Mouse (Mus musculus) embryo, embryonic 9.5 days (tissue): ENCODE measurements around the gene Gm21974.
A peak's percentile ranks its signal among the peaks of the same experiment; 100 is the strongest.
"Not testable (repeated sequence)": the region's sequence is repeated elsewhere in the genome, so short reads cannot be mapped to it uniquely, and the experiment has no call there.

Experiments used
- DNase-seq: peaks from one replicate; pipeline ENCODE4 v3.0.0-alpha.2; 2017; ENCODE audit errors: extremely low spot score

Gene Gm21974

GRCm38 (mm10) chr7:127915293-127915692, 20.0 kb upstream of the Gm21974 start:
- DNase-seq: no peak

DNA sequence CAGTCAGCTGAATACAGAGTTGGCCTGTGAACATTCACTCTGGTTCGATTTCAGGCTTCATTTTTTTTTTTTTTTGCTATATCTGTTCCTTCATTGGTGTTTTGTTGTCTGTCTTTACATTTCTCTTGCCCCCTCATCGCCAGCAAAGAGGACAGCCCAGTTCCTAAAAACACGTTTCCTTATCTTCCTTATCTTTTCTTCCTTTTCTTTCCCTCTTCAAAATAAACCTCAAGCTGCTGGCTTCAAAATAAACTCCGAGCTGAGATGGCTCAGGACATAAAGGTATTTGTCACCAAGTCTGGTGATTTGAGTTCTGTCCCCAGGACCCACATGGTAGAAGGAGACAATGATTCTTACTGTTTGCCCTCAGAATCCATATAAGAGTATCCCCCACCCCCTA, 17.7 kb upstream of the Gm21974 start:
- DNase-seq: no peak

DNA sequence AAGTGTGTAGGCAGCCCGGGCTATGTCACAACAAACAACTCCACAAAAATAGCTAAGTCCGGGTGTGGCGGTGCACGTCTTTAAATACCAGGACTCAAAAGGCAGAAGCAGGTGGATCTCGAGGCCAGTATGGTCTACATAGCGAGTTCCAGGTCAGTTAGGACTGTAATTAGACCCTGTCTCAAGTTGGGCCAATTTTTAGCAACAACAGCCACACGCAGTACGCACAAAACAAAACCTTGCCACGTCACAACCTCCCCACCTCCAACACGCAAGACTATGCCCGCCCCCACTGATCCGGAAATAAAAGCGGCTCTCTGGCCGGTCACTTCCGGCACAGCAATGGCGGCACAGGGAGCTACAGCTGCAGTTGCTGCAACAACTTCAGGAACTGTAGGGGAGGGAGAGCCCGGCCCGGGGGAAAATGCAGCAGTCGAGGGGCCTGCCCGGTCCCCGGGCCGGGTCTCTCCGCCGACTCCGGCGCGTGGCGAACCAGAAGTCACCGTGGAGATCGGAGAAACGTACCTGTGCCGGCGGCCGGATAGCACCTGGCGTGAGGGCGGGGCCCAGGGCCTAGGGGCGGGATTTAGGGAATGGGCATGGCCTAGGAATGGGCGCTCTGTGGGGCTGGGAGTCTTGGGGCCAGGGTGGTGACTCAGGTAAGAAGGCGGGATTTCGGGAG, 17.1 kb upstream of the Gm21974 start, which contains the start of gene Kat8:
Gene Kat8 (plus strand): TSS at position 327 of the 682 bp plus-strand sequence.
- DNase-seq: peak; percentile 96

DNA sequence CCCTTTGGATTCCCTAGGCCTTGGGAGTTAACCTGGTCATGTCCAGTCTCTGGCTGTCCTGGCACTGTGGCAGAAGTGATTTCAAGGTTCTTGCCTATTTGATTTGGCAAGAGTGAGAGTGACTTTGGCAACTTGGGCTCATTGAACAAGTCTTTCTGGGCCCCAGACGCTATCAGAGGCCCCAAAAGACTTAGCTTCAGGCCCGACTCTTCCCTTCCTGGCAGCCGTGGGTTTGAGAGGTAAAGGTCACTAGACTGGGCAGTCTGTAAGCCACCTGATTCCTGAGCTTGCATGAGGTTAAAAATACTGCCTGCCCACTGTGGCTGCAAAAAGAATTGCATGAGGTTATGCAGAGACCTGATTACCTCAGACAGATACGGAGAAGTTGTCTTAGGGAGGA, 13.4 kb upstream of the Gm21974 start:
- no peak for DNase-seq

DNA sequence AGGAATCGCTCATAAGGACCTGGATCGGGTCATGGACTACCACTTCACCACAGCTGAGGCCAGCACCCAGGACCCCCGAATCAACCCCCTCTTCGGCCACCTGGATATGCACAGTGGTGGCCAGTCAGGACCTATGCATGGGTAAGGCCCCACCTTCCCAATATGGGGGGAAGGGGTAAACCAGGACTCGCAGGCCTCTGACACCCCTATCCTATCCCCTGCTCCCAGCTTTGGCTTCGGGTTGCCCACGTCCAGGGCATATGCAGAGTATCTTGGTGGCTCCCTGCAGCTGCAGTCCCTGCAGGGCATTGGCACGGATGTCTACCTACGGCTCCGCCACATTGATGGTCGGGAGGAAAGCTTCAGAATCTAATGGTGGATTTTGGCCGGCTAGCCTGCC, 12.7 kb upstream of the Gm21974 start:
- no peak for DNase-seq

GRCm38 (mm10) chr7:127903971-127904796, 8.9 kb upstream of the Gm21974 start, which contains the start of gene Bckdk:
Gene Bckdk, plus strand, starts transcription at chr7:127904082.
- DNase-seq: peak; percentile 80

GRCm38 (mm10) chr7:127901772-127902171, 6.5 kb upstream of the Gm21974 start:
- DNase-seq: no peak

DNA sequence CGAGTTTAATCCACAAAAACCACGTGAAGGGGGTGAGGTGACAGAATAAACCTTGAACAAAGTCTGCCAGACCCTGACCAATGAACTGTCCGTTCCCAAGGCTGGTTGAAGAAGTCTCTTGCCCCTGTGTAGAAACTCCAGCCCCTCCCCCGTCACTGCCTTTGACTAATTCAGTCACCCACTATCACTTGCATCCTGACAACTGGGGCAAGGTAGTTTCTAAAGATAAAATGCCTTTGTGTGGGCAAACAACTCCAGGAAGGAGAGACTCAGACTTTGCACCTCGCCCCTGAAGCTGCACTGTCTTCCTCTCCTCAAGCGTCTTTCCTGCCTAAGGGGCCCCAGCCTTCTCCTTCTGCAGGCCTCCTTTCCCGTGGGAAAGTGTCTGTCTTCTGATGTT, 4.7 kb upstream of the Gm21974 start:
- DNase-seq: no peak

- DNase-seq: no peak
Measured at GRCm38 (mm10) chr7:127898179-127898956, 3.1 kb upstream of the Gm21974 start.

DNA sequence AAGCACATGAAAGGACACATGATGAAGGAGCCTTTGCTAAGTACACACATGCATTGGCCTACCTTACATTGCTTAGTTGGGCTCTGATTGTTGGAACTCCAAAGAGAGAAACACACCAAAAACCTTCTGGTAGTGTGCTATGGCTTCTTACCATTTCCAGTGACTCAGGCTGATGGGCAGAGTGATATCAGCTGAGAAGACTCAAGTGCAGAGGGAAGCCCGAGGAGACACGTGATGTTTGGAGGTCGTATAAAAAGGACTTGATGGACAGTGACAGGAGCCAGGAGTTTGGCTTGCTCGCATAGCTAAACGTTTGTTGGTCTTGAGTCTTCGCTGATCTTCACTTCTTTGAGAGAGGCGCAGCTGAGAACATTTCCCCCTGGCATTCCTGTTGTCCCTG, 2.3 kb upstream of the Gm21974 start:
- no peak for DNase-seq

GRCm38 (mm10) chr7:127896384-127896783, 1.1 kb upstream of the Gm21974 start:
- DNase-seq: peak; percentile 39

- DNase-seq: not testable (repeated sequence)
Measured at GRCm38 (mm10) chr7:127895891-127896290, 637 bp upstream of the Gm21974 start.

- no peak for DNase-seq
Measured at GRCm38 (mm10) chr7:127894480-127894879, 774 bp downstream of the Gm21974 start.

GRCm38 (mm10) chr7:127890798-127891197, 4.5 kb downstream of the Gm21974 start, which contains the start of gene Prss53:
Gene Prss53, minus strand, starts transcription at chr7:127890970.
- DNase-seq: no peak

DNA sequence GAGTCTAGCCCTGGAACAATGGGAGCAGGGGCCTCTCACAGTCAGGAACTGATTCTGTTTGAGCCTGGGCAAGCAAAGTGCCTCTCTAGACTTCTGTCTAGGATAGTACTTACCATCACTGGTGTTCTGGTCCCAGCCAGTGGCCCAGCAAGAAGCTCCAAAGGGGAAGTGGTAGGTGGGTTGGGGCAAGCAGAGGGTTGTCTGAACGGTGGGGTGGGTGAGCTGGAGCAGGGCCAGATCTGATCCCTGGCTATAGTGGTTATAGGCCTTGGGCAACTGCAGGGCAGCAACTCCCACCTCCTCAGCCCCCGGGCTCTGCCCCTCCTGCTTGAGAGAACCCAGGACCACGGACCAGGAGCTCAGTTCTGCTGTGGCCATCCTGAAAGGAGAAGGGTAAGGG, 6.4 kb downstream of the Gm21974 start:
- no peak for DNase-seq

DNA sequence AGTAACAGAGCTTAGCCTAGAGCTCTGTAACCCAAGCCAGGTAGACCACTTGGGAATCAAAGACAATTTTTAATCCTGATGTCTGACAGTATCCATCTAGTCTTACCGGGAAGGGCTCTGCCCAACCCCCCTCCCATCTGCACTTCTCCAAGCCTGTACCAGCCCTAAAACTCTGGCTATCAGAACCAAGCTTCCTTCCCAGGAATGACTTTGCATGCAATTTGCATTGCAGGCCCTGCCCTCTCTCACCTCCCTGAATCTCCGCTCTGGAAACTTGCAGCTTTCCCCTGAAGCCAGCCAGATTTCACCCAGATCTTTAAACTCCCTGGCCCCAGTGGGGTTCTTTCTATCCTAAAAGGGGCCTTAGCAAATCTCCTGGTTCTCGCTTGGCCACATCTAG, 7.5 kb downstream of the Gm21974 start:
- no peak for DNase-seq

- DNase-seq: no peak
Measured at GRCm38 (mm10) chr7:127887191-127887590, 8.1 kb downstream of the Gm21974 start.

GRCm38 (mm10) chr7:127886551-127886950, 8.7 kb downstream of the Gm21974 start:
- DNase-seq: no peak

- DNase-seq: no peak
Measured at GRCm38 (mm10) chr7:127885951-127886350, 9.3 kb downstream of the Gm21974 start.

DNA sequence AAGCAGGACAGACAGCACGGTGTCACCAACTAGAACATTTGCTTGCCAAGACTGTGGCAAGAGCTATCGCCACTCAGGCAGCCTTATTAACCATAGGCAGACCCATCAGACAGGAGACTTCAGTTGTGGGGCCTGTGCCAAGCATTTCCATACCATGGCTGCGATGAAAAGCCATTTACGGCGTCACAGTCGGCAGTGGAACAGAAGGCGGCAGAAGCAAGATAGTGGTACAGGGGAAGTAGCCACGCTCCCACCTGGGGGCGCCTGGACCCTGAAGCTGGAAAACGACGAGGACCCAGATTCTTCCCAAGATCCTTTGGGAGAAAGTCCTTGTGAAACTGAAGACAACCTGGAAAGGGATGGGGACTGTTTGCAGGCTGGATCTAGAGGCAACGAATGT, 14.8 kb downstream of the Gm21974 start:
- DNase-seq: no peak

- no peak for DNase-seq
Measured at GRCm38 (mm10) chr7:127879301-127879700, 16.0 kb downstream of the Gm21974 start.
